Mouse (Mus musculus) CH12F3 (cell line): ENCODE measurements around the gene Fam189a1.

Experiments
- in situ Hi-C: fragments of 300-500 bp; cut with MboI; formaldehyde crosslinking; loops from 2 replicates; pipeline ENCODE4 v1.14.3; 2020; ENCODE audit warnings: low sequenced_read_pairs

Fam189a1 gene

DNA sequence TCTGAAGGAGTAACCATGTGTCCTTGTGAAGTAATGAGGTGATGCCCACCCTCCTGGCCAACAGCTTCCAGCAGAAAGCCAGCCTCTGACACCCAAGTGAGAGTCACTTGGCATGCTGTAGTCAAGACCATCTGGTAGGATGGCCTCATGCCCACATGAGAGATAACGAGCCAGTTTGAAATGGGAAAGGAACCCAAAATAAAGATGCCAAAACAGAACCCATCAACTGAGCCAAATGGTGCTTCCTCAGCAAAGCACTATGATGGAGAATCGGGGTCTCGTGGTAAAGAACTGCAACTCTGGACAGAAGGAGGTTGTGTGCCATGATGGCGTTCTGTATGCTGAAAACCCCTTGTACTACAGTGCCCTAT lies 51.3 kb downstream of the Fam189a1 start:
- in situ Hi-C loops, result no loop called here

DNA sequence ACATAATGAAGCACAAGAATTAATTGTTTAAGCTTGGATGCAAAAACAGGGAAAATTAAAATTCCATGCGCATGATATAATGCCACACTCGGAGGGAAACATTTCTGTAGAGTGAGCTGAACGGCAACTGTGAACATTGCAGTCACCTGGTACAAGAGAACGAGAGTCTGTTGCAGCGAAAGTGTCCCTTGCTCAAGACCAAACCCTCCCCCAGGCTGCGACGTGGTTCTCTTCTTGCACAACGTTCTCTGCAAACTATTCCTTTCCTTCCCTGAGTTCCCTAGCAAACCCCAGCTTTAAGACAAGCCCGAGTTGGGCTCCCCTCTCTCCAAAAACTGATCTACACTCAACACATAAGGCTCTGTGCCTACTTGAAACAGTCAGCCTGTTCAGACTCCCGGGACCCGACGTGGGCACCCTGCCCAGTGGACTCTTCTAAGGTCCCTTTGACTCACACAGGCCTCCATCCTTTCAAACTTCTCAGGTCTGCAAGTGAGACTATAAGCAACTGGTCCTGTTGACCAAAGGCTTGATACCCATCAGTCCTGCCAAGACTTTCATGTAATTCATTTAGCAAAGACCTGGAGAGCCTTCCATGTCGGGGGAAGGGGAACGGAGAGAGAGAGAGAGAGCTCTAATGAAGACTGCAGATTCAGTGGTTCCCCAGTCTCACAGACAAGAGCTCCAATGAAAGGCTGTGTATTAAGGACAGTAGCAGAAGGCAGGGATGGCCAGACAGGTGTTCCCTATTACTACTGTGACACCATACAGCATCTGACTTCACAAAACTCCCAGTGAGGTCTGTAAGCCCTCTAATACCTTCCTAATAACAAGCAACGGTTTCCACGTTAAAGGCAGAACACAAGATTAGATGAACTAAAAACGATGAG lies 51.9 kb downstream of the Fam189a1 start:
- in situ Hi-C loops, result no loop called here

DNA sequence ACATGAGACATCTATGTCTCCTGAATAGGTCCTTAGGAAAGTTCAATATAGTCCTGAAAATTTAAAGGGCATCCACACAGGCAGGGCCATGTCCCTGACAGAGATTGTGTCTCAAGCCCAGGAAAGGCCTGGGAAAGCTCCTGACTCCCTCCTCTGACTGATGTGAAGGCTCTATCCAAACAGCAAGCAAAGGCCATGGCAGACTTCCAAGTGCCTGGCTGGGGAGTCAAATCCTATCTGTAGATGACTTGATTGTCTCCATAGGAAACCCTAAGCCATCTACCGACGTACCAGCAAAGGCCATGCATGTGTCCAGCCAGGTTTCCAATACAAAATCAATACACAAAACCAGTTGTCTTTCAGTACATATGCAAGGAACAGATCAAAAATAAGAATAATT lies 54.7 kb downstream of the Fam189a1 start:
- in situ Hi-C loops, result no loop called here

DNA sequence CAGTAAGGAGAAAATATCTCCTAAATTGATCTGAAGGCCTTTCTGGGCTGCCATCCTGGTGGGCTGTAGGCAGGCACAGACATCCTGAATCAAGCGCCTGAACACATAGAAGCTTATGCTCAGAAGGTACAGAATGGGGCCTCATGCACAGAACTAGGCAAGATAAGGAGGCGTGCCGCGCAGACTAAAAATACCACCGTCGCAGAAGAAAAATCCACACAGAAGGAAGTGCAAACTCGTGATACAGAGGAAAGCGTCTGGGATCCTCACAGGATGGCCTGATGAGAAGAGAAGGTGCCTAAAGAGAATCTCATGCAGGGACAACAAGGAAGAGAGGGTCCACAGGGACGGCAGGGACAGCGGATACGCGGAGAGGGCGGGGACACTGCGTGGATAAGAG lies 58.7 kb downstream of the Fam189a1 start:
- in situ Hi-C loops, result loop anchor here (10.0 kb wide), 1 partner anchor 47 kb away; no protein-coding TSS in a partner anchor

- in situ Hi-C loops, result loop anchor here (10.0 kb wide), 1 partner anchor 49 kb away; no protein-coding TSS in a partner anchor
These were observed 60.7 kb downstream of the Fam189a1 start for GRCm38 (mm10) chr7:65095631-65096107.

- in situ Hi-C loops, result loop anchor here (10.0 kb wide), 1 partner anchor 51 kb away; no protein-coding TSS in a partner anchor
These were observed 63.1 kb downstream of the Fam189a1 start for GRCm38 (mm10) chr7:65093314-65093713.

DNA sequence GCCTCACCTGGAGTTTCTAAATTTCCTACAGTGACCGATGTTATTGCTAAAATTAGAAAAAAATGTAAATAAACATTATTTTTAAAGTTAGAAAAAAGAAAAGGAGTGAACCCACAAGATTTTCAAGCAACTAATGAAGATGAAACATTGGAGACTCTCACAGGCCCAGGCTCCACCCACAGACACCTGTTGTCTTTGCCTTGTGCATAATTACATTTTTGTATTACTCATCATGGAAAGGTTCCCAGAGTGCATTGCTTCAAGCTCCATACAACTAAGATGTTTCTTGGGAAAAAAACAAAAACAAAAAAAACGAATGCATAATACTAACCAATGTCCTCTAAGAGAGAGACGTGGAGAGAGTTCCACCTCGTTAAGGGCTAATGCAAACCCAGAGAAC lies 64.9 kb downstream of the Fam189a1 start:
- in situ Hi-C loops, result loop anchor here (10.0 kb wide), 1 partner anchor 53 kb away; no protein-coding TSS in a partner anchor

DNA sequence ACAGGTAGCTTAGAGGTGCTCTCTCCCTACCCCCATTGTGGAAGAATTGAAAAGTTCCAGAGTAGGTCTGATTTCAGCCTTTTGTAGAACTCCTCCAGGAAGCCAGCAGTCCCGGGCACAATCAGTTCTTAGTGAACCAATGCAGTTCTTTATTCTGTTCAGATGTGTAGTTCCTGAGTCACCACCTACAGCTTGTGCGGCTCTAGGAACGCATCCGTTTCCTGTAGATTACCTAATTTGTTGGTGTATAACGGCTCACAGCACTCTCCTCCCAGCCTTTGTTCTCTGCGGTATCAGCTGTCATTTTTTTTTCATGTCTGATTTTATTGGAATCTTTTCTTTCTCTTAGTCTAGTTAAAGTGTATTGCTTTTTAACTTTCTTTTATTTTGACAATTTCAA lies 70.4 kb downstream of the Fam189a1 start:
- in situ Hi-C loops, result no loop called here

- in situ Hi-C loops, result no loop called here
These were observed 73.6 kb downstream of the Fam189a1 start for GRCm38 (mm10) chr7:65082778-65083091.

GRCm38 (mm10) chr7:65081979-65082777 lies 74.2 kb downstream of the Fam189a1 start:
- in situ Hi-C loops, result no loop called here

- in situ Hi-C loops, result no loop called here
These were observed 80.2 kb downstream of the Fam189a1 start for GRCm38 (mm10) chr7:65076134-65076533.

DNA sequence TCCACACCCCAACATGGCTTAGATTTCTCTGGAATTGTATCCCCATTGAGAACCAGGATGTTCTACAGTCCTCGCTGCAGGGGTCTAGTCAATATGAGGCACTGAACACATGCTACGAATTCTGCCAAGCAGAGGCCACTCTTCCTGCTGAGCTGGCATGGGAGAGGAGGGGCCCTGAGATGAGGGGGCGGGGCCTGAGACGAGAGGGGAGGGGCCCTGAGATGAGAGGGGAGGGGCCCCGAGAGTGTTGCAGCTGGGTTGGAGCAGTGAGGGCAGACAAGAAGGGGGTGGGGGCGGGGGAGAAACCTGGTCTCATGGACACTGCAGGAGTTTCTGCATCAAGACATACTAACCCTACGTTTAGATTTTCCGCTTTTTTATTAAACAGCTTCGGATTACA lies 82.2 kb downstream of the Fam189a1 start:
- in situ Hi-C loops, result no loop called here

DNA sequence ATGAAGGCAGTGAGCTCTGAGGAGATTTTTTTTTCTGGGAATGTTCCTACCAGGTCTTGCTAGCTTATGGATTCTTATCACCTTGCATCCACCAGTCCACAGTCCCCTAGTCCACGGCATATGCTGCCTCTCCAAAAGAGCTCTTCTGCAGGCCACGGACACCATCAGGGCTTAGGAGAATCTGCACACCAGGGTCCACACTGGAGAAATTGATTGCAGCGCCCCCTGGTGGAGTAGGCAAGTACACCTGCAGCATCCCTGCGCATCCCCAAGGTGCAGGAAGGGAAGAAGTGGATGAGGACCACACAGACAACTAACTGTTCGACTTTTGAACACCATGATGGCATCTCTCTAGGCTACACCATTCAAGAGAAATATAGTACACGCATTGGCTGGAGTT lies 82.8 kb downstream of the Fam189a1 start:
- in situ Hi-C loops, result no loop called here

GRCm38 (mm10) chr7:65066211-65066610 lies 90.2 kb downstream of the Fam189a1 start:
- in situ Hi-C loops, result no loop called here

DNA sequence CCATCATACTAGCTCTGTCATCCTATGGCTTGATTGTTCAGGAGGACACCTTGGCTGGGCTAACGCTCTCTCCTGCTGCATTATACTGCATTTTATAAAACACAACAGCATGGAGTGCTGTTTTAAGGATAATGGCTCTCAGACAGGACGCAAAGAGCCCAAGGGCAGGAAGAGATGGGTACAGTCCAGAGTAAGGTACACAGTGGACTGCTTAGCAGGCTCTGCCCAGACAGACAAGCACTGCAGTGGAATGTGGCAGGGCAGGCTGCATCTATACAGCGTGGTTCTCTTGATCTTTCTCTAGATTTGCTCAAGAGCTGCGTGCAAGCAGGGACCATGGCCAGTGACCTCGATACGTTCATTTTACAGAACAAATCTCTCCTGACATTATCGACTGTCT lies 90.9 kb downstream of the Fam189a1 start:
- in situ Hi-C loops, result no loop called here

GRCm38 (mm10) chr7:65064638-65065037 lies 91.7 kb downstream of the Fam189a1 start:
- in situ Hi-C loops, result no loop called here

DNA sequence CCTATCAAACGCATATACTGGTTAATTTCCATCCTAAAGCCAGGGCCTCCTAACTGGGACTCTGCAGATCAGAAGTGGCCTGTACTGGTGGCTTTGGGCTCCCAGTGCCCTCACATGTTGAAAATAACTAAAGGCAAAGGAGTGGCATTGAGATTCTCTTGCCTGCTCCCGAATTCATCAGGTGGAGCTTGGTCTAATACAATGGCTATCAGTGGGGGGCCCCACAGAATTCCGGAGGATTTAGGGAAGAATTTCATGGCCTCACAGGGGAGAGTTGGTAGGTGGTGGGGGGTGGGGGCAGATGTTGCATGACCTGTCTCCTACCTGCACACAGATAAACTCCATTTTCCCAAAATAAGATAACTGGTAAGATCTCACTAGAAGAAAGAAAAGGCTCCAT lies 92.3 kb downstream of the Fam189a1 start:
- in situ Hi-C loops, result no loop called here

GRCm38 (mm10) chr7:65060163-65060799 lies 96.1 kb downstream of the Fam189a1 start:
- in situ Hi-C loops, result no loop called here

DNA sequence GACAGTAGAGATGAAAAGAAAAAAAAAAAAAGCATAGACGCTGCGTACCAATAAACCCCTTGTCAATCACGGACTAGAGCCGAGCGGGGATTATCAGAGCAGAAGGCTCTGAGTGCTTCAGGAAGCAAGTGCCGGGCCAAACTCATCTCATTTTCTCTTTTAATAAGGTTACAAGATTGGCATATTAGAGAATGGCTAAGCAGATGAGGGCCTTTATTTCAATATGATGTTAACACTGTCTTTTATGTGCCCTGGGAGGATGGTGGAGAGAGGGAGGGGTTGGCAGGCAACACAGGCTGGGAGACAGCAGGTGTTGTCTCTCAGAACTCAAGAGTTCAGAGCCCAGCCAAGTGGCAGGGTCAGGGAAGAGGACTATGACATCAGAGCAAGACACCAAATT lies 99.5 kb downstream of the Fam189a1 start:
- in situ Hi-C loops, result no loop called here

DNA sequence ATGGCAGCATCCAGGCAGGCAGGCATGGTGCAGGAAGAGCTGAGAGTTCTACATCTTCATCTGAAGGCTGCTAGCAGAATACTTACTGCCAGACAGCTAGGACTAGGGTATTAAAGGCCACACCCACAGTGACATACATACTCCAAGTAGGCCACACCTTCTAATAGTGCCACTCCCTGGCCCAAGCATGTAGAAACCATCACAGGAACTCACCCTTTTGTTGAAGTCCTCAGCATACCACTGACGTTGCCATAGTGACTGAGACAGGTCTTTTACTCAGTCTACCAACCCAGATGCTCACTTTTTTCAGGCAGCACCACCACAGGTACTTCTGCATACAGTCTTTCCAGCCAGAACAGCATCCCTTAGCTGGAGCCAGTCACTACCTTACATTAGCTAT lies 104.4 kb downstream of the Fam189a1 start:
- in situ Hi-C loops, result no loop called here

- in situ Hi-C loops, result no loop called here
These were observed 107.0 kb downstream of the Fam189a1 start for GRCm38 (mm10) chr7:65049236-65049954.
